Mouse (Mus musculus) left cerebral cortex, postnatal 36 days (tissue): ENCODE data around the gene Armcx5. TPM values are rescaled to one million over a fixed set of nuclear protein-coding genes. Genes with fewer than 3 reads are reported as not detected.
"Not testable (repeated sequence)": the region's sequence is repeated elsewhere in the genome, so short reads cannot be mapped to it uniquely, and the experiment has no call there.

Experiments used
- DNase-seq, 2 experiments: peaks; one replicate each; pipeline ENCODE4 v3.0.0; 2021 to 2022; ENCODE audit warnings: low spot score in 2 of 2, mixed read lengths in 1 of 2
- intact Hi-C: fragments of 180-260 bp; cut with DNase I; formaldehyde crosslinking; loops from one replicate; pipeline ENCODE4 v1.15.1; 2025
- total RNA-seq, 2 experiments: library from RNA; stranded (reverse); gene quantifications; 2 replicates each; pipeline ENCODE4 v1.2.3; 2021

The Armcx5 gene
- total RNA-seq = 10 to 100 TPM; 32.4 to 37.3 TPM

DNA sequence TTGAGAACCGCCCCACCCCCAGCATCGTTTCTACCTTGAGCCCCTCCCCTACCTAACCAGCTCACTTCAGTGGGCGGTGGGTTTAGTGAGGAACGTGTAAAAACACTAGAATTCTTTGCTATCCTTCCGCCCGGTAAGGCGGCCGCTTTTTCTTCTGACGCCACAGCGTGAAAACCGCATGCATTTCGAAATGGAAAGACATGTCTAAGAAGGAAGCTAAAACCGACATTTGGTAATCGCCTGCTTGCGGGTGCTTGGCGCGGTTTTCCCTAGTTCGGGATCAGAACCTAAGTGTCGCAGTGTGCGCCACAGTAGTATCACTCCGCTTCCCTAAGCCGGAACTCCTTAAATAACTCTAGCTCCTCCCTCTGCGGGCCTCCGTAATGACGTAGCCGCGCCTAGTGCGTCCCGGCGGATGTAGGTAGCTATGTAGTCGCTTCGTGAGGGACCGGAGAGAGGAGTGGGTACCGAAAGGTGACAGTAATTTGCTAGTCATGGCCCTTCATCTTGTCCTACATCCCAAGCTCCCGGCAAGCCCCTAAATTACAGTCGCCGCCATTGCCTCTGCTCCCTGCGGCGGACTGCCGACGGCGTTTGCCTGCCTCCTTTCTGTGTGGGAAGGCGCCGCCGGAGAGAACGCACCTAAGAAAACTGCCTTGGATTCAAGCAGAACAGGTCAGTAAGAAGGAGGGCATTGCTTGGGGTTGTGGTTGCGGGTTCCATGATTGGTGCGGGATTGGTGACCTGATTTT, at the start of gene Armcx5, which contains the start of gene Gprasp1:
Armcx5 (plus strand) TSS at position 430 of the 752 bp plus-strand sequence.
Gprasp1 (plus strand) TSS at position 430 of the 752 bp plus-strand sequence.
- intact Hi-C loops = no loop called here
- peak; percentile 84 to 88 for DNase-seq

- intact Hi-C loops = no loop called here
- DNase-seq = no peak
Observed at GRCm38 (mm10) chrX:135693633-135694032, 48.9 kb upstream of the Armcx5 start, which contains the start of gene Tcp11x2. TSS of gene Tcp11x2 (minus strand) at chrX:135693790.

DNA sequence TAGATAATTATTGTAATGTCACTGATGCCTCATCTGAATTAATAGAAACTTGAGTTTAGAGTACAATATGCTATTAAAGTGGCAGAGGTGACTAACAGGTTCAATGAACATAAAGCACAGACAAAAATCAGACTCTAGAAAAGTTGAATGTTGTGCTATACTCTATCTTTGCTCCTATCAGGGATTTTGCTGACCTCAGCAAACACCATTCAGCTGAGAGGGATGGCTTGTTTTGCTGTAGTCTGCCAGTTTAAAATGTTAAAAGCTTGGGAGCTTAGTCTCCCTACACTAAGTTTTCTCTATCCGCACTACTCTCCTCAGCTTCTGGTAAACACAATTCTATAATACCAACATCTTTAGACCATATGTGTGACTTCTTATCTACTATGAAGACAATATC, 39.4 kb upstream of the Armcx5 start:
- DNase-seq = no peak
- intact Hi-C loops = loop anchor here (5.0 kb wide), 1 partner anchor 46 kb away; no protein-coding TSS in a partner anchor

GRCm38 (mm10) chrX:135704349-135704748, 38.2 kb upstream of the Armcx5 start:
- intact Hi-C loops = loop anchor here (5.0 kb wide), 1 partner anchor 47 kb away; no protein-coding TSS in a partner anchor
- DNase-seq = no peak

DNA sequence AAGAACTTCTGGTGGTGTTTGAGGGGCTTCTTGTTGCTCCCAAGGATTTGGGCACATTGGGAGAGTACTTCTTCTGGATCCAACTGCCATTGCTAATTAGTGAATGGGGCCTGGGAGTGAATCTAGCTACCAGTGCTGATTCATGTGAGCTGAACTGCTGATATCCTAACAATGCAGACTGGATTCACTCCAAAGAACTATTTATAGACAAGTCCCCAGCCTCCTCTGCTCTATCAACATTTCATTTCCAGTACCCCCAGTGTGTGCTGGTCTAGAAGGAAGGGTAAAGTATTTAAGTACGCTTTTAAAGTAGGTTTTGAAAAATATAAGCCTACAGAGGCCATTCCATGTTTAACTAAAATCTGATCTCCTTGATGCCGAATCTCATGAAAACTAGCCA, 29.7 kb upstream of the Armcx5 start:
- intact Hi-C loops = no loop called here
- DNase-seq = no peak

- DNase-seq = no peak
- intact Hi-C loops = no loop called here
Observed at GRCm38 (mm10) chrX:135725161-135725560, 17.4 kb upstream of the Armcx5 start, which contains the start of gene Tmsb15a. TSS of gene Tmsb15a (minus strand) at chrX:135725261.

DNA sequence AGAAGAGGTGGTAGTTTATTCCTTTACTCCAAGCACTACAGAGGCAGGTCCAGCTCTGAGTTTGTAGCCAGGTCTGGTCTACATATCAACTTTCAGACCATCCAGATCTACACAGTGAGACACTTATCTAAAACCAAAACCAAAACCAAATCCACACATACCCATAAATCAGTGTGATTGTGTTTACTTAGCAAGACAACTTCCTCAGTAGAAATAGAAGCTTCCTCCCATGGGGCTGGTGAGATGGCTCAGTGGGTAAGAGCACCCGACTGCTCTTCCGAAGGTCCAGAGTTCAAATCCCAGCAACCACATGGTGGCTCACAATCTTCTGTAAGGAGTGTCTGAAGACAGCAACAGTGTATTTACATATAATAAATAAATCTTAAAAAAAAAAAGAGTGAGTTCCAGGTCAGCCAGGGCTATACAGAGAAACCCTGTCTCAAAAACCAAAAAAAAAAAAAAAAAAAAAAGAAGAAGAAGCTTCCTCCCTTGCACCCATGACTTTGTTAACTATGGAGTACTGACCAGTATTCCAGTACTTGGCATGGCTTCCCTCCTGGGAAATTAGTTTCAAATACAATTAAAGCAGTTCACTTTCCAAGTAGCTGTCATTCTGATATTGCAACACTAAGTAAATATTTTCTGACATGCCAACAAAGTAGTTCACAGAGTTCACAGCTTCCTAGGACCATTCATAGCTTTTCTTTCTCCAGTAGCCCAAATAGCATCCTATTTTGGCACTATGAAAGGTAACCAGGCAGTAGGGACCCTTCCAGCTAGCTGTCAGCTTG, 3.6 kb upstream of the Armcx5 start:
- intact Hi-C loops = no loop called here
- DNase-seq = no peak

- no peak for DNase-seq
- intact Hi-C loops = no loop called here
Observed at GRCm38 (mm10) chrX:135743056-135743355, 473 bp downstream of the Armcx5 start.

- DNase-seq, intact Hi-C loops: not testable (repeated sequence)
Observed at GRCm38 (mm10) chrX:135745376-135745775, 2.8 kb downstream of the Armcx5 start.

- peak; percentile 61 to 64 for DNase-seq
- intact Hi-C loops = no loop called here
Observed at GRCm38 (mm10) chrX:135752832-135753231, 10.3 kb downstream of the Armcx5 start.

DNA sequence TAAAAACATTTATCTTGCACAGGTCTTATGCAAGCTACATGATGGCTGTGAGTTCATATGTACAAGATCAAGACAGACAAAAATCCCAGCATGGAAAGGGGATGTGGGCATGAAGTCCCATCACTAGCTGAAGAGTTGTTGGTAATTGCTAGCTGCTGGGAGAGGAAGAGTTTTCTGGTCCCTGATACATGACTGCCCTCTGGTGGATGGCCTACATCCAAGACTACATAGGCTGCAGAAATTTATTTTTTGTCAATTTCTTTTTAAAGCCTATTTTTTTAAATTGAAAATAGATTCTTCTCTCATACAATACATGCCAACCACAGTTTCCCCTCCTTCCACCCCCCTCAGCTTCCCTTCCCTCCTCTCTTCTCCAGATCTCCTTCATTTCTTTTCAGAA, 19.2 kb downstream of the Armcx5 start:
- DNase-seq = no peak
- intact Hi-C loops = no loop called here

DNA sequence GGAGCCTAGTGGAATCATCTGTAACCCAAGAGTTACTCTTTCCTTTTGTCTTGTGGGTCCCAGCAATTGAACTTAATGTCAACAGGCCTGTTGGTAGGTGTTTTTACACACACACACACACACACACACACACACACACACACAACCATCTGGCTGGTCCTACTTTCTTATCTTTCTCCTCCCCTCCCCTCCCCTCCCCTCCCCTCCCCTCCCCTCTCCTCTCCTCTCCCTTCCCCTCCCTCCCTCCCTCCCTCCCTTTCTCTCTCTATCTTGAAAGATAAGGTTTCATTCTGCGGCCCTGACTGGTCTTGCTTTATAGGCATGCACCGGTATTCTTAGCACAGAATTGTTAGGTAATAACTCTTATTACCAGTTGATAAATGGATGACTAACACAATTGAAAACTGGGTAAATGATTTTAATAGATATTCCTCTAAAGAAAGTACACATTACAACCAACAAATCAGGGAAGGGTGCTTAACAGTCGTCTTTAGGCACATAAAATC, 25.6 kb downstream of the Armcx5 start:
- intact Hi-C loops = no loop called here
- no peak for DNase-seq

DNA sequence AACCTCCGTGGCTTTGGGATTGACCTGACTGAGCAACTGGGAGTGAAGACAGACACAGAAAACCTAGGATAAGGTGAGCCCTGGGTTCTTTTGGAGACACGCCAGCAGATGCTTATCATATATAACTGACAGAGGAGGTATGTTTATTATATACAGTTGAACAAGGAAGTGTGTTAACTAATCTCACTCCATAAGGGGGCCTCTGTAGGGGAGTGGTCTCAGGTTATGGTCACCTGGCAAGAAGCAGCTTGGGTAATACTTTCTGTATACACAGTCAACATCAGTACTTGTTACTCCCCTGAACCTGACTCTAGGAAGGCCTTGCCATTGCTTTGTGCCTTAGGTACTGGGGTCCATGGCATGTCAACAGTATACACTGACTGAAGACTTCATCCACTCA, 26.0 kb downstream of the Armcx5 start:
- intact Hi-C loops = no loop called here
- DNase-seq = no peak

- no peak for DNase-seq
- intact Hi-C loops = no loop called here
Observed at GRCm38 (mm10) chrX:135791536-135791935, 49.0 kb downstream of the Armcx5 start.

DNA sequence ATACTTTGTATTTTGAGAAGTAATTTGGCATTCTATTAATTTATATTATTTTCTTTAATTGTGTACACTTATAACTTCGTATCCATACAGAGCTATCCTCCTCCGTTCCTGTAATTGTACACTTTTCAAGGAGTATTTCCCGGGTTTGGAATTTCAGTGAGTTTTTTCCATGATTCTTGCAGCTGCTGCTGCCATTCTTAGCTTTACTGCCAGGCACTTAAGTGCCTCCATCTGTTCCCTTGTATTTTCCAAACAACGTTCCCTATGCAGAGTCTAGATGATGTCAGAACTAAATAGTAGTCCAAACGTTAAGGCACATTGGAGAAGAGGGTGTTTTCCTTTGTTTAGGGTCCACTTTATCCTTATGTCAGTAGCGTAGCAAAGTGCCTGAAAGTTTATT, 49.8 kb downstream of the Armcx5 start:
- intact Hi-C loops = no loop called here
- no peak for DNase-seq

GRCm38 (mm10) chrX:135795591-135796304, 53.2 kb downstream of the Armcx5 start:
- intact Hi-C loops = not testable (repeated sequence)
- peak; percentile 50 to 73 for DNase-seq

DNA sequence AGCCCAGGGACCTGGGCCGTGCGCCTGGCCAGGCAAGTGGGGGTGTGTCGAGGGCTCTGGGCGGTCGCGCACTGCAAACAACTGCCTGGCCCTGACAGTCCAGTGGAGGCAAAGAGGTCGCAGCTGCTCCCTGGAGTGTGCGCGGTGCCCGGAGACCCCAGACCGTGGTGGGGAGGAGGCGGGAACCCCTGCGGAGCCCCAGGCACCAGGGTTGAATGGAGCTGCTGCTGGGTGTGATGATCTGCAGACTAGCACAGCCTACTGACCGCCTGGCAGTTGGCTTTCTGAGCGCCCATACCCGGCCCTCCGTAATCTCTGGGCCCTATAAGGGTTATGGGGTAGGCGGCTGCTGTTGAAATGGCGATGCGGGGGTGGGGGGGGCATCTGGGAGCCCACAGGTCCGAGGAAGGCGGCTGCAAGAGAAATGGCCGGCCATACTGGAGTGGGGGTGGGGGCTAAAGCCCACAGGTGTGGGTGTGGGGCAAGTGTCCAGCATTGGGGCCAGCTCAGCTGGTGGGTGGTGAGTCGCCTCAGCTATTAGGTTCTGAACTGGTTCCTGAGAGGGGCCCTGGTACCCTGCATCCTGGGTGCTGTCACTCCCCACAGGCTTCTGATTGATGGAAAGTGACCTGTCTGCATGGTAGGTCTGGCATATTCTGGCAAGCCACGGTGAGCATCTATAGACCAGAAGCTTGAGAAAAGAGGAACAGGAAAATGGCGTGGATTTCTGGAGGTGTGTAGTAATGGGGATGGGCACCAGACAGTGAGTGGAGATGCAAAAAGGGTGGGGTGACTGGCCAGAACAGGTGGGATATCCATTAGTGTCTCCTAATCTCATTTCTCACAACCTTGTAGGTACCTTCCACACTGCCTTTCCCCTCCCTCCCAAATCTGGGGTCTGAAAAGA, 54.0 kb downstream of the Armcx5 start:
- not testable (repeated sequence) for DNase-seq

More for the DNA sequence above, 54.0 kb downstream of the Armcx5 start:
- intact Hi-C loops = not testable (repeated sequence)
